Comparison of ENCODE assay signal across 8 mouse cellular contexts in genomic region chr13:23746201-23747080, GRCm38 (mm10). TPM values are rescaled to one million over a fixed set of nuclear protein-coding genes. Genes with fewer than 3 reads are reported as not detected.
DNase-seq lines count a peak whose midpoint lies in the region; ATAC-seq lines count a peak whose summit lies in the region.
"Not testable (repeated sequence)": the region's sequence is repeated elsewhere in the genome, so short reads cannot be mapped to it uniquely, and the experiment has no call there.

Gene Hist1h2bb, plus strand, starts transcription at chr13:23746734.

- H3K9ac ChIP-seq in embryonic facial prominence, embryonic 13.5 days = peak within 1 kb of the TSS; percentile 75
- H3K9ac ChIP-seq in limb, embryonic 12.5 days (replicated peaks) = peak within 1 kb of the TSS; percentile 69
- H3K9ac ChIP-seq in midbrain, embryonic 14.5 days (replicated peaks; ENCODE audit: low read length) = peak within 1 kb of the TSS; percentile 39

- DNase-seq in 3134 (ENCODE audit: extremely low read depth, insufficient read length, low spot score) = peak; percentile 92
- DNase-seq in adrenal gland, postnatal 36 days = peak; percentile 57
- DNase-seq in heart, adult 8-10 months (ENCODE audit: low spot score) = peak; percentile 94
- peak; percentile 59 to 86 for DNase-seq in kidney, adult 8-10 months
- peak; percentile 89 for DNase-seq in midbrain, embryonic 14.5 days
- peak; percentile 62 to 66 for DNase-seq in spleen, adult 18-20 months

- peaks cover 28% of the 10 kb centered on the region for H3K4me1 ChIP-seq in embryonic facial prominence, embryonic 13.5 days
- H3K4me1 ChIP-seq in limb, embryonic 12.5 days (replicated peaks) = peaks cover 25% of the 10 kb centered on the region; the same call in 1 of the 2 replicates
- peaks cover 11% of the 10 kb centered on the region for H3K4me1 ChIP-seq in midbrain, embryonic 14.5 days (ENCODE audit: control insufficient read depth, insufficient read depth, low read length)

- peak within 1 kb of the TSS; percentile 99 for H3K27ac ChIP-seq in embryonic facial prominence, embryonic 13.5 days
- H3K27ac ChIP-seq in limb, embryonic 12.5 days = peak within 1 kb of the TSS; percentile 99
- peak within 1 kb of the TSS; percentile 88 for H3K27ac ChIP-seq in midbrain, embryonic 14.5 days (replicated peaks; ENCODE audit: low read depth, low read length)

- H3K27me3 ChIP-seq in embryonic facial prominence, embryonic 13.5 days; limb, embryonic 12.5 days; midbrain, embryonic 14.5 days (ENCODE audit: control insufficient read depth, insufficient read depth, low read length): not testable (repeated sequence)

- H3K4me2 ChIP-seq in embryonic facial prominence, embryonic 13.5 days = peak within 1 kb of the TSS; percentile 73
- H3K4me2 ChIP-seq in limb, embryonic 12.5 days = peak within 1 kb of the TSS; percentile 66
- H3K4me2 ChIP-seq in midbrain, embryonic 14.5 days (ENCODE audit: low read length) = peak within 1 kb of the TSS; percentile 69

- not testable (repeated sequence) for H3K9me3 ChIP-seq in embryonic facial prominence, embryonic 13.5 days; limb, embryonic 12.5 days; midbrain, embryonic 14.5 days (ENCODE audit: control insufficient read depth, low read length)

- H3K36me3 ChIP-seq in embryonic facial prominence, embryonic 13.5 days; limb, embryonic 12.5 days; midbrain, embryonic 14.5 days (ENCODE audit: control insufficient read depth, insufficient read depth, low read length): not testable (repeated sequence)

- WGBS in embryonic facial prominence, embryonic 13.5 days = under 1% methylated on average over 44 of the region's 58 CpGs
- under 1% methylated on average over 50 of the region's 58 CpGs for WGBS in limb, embryonic 12.5 days
- WGBS in midbrain, embryonic 14.5 days = under 1% methylated on average over 38 of the region's 58 CpGs

- peak; percentile 93 for ATAC-seq in embryonic facial prominence, embryonic 13.5 days (ENCODE audit: insufficient number of reproducible peaks, insufficient read depth, low FRiP score, low TSS enrichment, low read depth)
- ATAC-seq in limb, embryonic 12.5 days (ENCODE audit: insufficient number of reproducible peaks, insufficient read depth, low FRiP score, low TSS enrichment, low read depth) = peak; percentile 95
- peak; percentile 92 for ATAC-seq in midbrain, embryonic 14.5 days (ENCODE audit: low FRiP score, low TSS enrichment)

- H3K4me3 ChIP-seq in embryonic facial prominence, embryonic 13.5 days = peak within 1 kb of the TSS; percentile 48
- peak within 1 kb of the TSS; percentile 43 for H3K4me3 ChIP-seq in limb, embryonic 12.5 days (replicated peaks)
- peak within 1 kb of the TSS; percentile 31 for H3K4me3 ChIP-seq in midbrain, embryonic 14.5 days (replicated peaks; ENCODE audit: low read depth, low read length)

RNA-seq across cellular contexts. Expression of gene Hist1h2bb, which starts in this region (rescaled TPM):
- total RNA-seq in adrenal gland, postnatal 36 days (2021) = 10 to 100 TPM; 34.0 to 41.3 TPM
- 3.5 and 4.2 TPM in 2 replicates for polyA plus RNA-seq in embryonic facial prominence, embryonic 13.5 days (2015; fragmentation: Nextera tagmentation; extraction: Ambion mirVana)
- 1 to 10 TPM; 2.6 to 6.9 (median 4.0) TPM for total RNA-seq in heart, adult 8-10 months (2022)
- 6.3 and 6.7 TPM in 2 replicates for polyA plus RNA-seq in limb, embryonic 12.5 days (2016; fragmentation: Nextera tagmentation; extraction: Ambion mirVana)
- 0.51 TPM in 1 of 2 replicates, not detected in the other for polyA plus RNA-seq in midbrain, embryonic 14.5 days (2014; fragmentation: Nextera tagmentation; extraction: Ambion mirVana)

Comparison
In these comparisons a context has a peak if more than half of its experiments do, and no peak if none do; other contexts are left out.
1. Peak in every context shown above with its lines: DNase-seq, ATAC-seq, H3K4me3 ChIP-seq and H3K27ac ChIP-seq.
2. RNA of gene Hist1h2bb (total RNA-seq): 34.0 to 41.3 TPM in adrenal gland, postnatal 36 days; 2.6 to 6.9 TPM in heart, adult 8-10 months; every median in the first group is over 4 times any median in the second.
3. Peak in DNase-seq, ATAC-seq, H3K4me3 ChIP-seq, H3K27ac ChIP-seq, H3K9ac ChIP-seq and H3K4me2 ChIP-seq in midbrain, embryonic 14.5 days; RNA of the gene not detected or under 1 TPM.